Mouse (Mus musculus) limb, embryonic 11.5 days (tissue): Measurements from ENCODE around the gene Slc30a10. TPM values are rescaled to one million over a fixed set of nuclear protein-coding genes. Genes with fewer than 3 reads are reported as not detected.

Source experiments
- ATAC-seq: fragments of 200-750 bp; cut with Nextera tagmentation; 2 replicates; pipeline ENCODE4 v1.8.0; 2017; ENCODE audit warnings: low read depth; ENCODE audit not compliant: insufficient number of reproducible peaks, low FRiP score, low TSS enrichment
- DNase-seq: peaks from one replicate; pipeline ENCODE4 v3.0.0-alpha.2; 2015; ENCODE audit warnings: low spot score
- H3K27ac ChIP-seq: fragments of 300-500 bp; sonication (generic); replicated peaks from 2 replicates; pipeline ENCODE4 v1.5.1; 2014; ENCODE audit warnings: low read depth, mild to moderate bottlenecking, low read length
- H3K27me3 ChIP-seq: fragments of 300-500 bp; sonication (generic); 2 replicates; pipeline ENCODE4 v1.6.1; 2014; ENCODE audit warnings: mild to moderate bottlenecking, low read length, mixed read lengths; ENCODE audit not compliant: control insufficient read depth, insufficient read depth
- H3K36me3 ChIP-seq: fragments of 300-500 bp; sonication (generic); 2 replicates; pipeline ENCODE4 v1.6.1; 2014; ENCODE audit warnings: mild to moderate bottlenecking, low read length, moderate library complexity, mixed read lengths; ENCODE audit not compliant: control insufficient read depth, insufficient read depth
- H3K4me1 ChIP-seq: fragments of 300-500 bp; sonication (generic); 2 replicates; pipeline ENCODE4 v1.6.1; 2014; ENCODE audit warnings: low read length, mixed read lengths; ENCODE audit not compliant: control insufficient read depth, insufficient read depth
- H3K4me2 ChIP-seq: fragments of 300-500 bp; sonication (generic); 2 replicates; pipeline ENCODE4 v1.6.1; 2014; ENCODE audit warnings: low read depth, mild to moderate bottlenecking, moderate library complexity; ENCODE audit not compliant: severe bottlenecking
- H3K4me3 ChIP-seq: fragments of 300-500 bp; sonication (generic); 2 replicates; pipeline ENCODE4 v1.5.1; 2014; ENCODE audit warnings: low read depth, low read length
- H3K9ac ChIP-seq: fragments of 300-500 bp; sonication (generic); 2 replicates; pipeline ENCODE4 v1.6.1; 2014; ENCODE audit warnings: mild to moderate bottlenecking, low read length
- H3K9me3 ChIP-seq: fragments of 300-500 bp; sonication (generic); 2 replicates; pipeline ENCODE4 v1.6.1; 2016; ENCODE audit warnings: low read length; ENCODE audit not compliant: control insufficient read depth
- WGBS: fragments of 180-500 bp; shearing (Covaris S2); extraction: QIAGEN DNeasy Blood & Tissue Kit; methylation state at CpG from one replicate; pipeline ENCODE4 v1.1.7; 2014; 5-methylcytosine and 5-hydroxymethylcytosine counted together
- polyA plus RNA-seq: library from polyadenylated mRNA; unstranded; fragments of >200 nt; fragmentation: Nextera tagmentation; extraction: Ambion mirVana; gene quantifications from 2 replicates; pipeline ENCODE4 v1.2.1, GENCODE M21; 2014

Slc30a10 gene
- polyA plus RNA-seq, 1 experiment from 2014 or later, result 0.75 TPM

DNA sequence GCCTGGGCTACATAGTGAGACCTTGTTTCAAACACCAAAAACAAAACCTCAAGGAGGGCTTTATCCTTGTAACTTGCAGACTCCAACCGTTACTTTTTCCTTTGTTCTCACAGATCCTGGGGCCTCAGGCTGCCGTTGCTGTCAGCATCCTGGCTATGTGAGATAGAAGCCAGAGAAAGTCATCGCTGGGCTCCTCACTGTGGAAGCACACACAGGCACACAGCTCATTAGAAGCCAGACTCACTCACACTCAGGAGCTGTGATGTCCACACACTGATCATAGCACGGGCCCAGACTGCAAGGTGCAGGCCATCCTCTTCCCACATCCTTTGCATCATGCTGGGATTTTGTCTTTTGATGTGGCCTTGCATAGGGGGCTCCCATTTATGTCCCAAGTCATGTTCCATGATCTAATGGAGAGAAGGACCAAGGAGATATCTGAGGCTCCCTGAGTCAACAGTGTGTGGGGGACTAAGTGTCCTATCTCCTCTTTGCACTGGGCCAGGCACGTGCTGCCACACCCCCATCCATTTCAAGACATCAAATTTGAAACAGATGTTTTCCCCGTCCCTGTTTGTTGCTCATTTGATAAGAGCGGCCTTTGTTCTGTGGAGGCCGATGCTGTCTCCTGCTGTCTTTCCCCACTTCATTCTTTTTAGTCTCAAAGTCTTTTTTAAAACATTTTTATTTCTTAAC, 17.5 kb downstream of the Slc30a10 start:
- WGBS, result 27% methylated on average over 8 of the region's 8 CpGs
- H3K4me2 ChIP-seq, result no peak overlapping the region
- no peaks in the 10 kb centered on the region for H3K36me3 ChIP-seq
- no peak for DNase-seq
- H3K4me3 ChIP-seq, result no peak overlapping the region
- no peak for ATAC-seq
- H3K9ac ChIP-seq, result no peak overlapping the region
- H3K4me1 ChIP-seq, result peaks cover 6% of the 10 kb centered on the region; the same call in 1 of the 2 replicates
- H3K27me3 ChIP-seq, result no peaks in the 10 kb centered on the region
- H3K27ac ChIP-seq, result no peak overlapping the region
- no peaks in the 10 kb centered on the region for H3K9me3 ChIP-seq

DNA sequence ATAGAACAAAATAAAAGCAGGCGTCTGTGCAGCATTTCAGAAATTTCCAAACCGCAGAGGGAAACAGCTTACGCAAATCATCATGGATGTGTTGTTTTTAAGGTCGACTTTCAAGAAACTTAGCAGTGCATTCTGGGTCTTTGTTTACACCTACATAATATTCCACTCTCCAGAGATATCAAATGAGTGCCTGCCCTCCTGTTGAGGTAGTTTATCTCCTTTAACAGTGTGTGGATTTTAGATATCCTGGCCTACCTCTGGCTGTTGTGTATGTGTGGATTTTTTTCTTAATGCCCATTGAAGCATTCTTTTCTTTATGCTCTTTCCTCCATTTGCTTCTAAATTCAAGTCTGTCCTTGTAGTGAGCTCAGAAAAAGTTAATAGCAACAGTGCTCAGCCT, 18.1 kb downstream of the Slc30a10 start:
- H3K27ac ChIP-seq, result no peak overlapping the region
- DNase-seq, result no peak

DNA sequence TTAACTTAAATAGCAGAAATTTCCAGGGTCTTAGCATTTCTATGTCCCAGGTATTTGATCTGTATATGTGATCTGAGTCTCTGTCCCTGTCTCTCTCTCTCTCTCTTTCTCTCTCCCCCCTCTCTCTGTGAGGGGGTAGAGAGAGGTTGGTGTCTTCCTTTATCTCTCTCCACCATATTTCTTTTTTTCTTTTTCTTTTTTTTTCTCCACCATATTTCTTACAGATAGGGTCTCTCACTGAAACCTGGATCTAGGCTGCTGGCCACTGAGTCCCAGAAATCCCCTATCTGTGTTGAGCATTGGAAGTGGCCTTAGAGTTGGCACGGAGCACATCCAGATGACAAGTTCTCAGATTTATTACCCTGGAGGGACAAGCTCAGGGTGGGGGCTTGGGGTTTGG, 18.8 kb downstream of the Slc30a10 start:
- no peaks in the 10 kb centered on the region for H3K9me3 ChIP-seq
- H3K4me3 ChIP-seq, result no peak overlapping the region
- DNase-seq, result no peak
- no peak overlapping the region for H3K27ac ChIP-seq
- WGBS, result 72% methylated on average over 1 of the region's 1 CpGs
- no peak for ATAC-seq
- no peaks in the 10 kb centered on the region for H3K27me3 ChIP-seq
- no peak overlapping the region for H3K4me2 ChIP-seq
- no peaks in the 10 kb centered on the region for H3K36me3 ChIP-seq
- H3K4me1 ChIP-seq, result no peaks in the 10 kb centered on the region
- no peak overlapping the region for H3K9ac ChIP-seq

More for the DNA sequence above, 18.1 kb downstream of the Slc30a10 start:
- H3K4me2 ChIP-seq, result no peak overlapping the region
- H3K36me3 ChIP-seq, result no peaks in the 10 kb centered on the region
- no peaks in the 10 kb centered on the region for H3K27me3 ChIP-seq
- no peak for ATAC-seq
- 81% methylated on average over 4 of the region's 4 CpGs for WGBS
- peaks cover 3% of the 10 kb centered on the region; the same call in 1 of the 2 replicates for H3K4me1 ChIP-seq
- H3K4me3 ChIP-seq, result no peak overlapping the region
- no peaks in the 10 kb centered on the region for H3K9me3 ChIP-seq
- no peak overlapping the region for H3K9ac ChIP-seq

- no peak overlapping the region for H3K4me2 ChIP-seq
- no peaks in the 10 kb centered on the region for H3K27me3 ChIP-seq
- no peaks in the 10 kb centered on the region for H3K36me3 ChIP-seq
- no peak overlapping the region for H3K9ac ChIP-seq
- H3K9me3 ChIP-seq, result no peaks in the 10 kb centered on the region
- no peak overlapping the region for H3K27ac ChIP-seq
- H3K4me1 ChIP-seq, result peaks cover 17% of the 10 kb centered on the region
- DNase-seq (no peak), ATAC-seq (no peak)
- no peak overlapping the region for H3K4me3 ChIP-seq
- WGBS, result 97% methylated on average over 4 of the region's 4 CpGs
These were observed 25.2 kb downstream of the Slc30a10 start for GRCm38 (mm10) chr1:185479861-185480260.

DNA sequence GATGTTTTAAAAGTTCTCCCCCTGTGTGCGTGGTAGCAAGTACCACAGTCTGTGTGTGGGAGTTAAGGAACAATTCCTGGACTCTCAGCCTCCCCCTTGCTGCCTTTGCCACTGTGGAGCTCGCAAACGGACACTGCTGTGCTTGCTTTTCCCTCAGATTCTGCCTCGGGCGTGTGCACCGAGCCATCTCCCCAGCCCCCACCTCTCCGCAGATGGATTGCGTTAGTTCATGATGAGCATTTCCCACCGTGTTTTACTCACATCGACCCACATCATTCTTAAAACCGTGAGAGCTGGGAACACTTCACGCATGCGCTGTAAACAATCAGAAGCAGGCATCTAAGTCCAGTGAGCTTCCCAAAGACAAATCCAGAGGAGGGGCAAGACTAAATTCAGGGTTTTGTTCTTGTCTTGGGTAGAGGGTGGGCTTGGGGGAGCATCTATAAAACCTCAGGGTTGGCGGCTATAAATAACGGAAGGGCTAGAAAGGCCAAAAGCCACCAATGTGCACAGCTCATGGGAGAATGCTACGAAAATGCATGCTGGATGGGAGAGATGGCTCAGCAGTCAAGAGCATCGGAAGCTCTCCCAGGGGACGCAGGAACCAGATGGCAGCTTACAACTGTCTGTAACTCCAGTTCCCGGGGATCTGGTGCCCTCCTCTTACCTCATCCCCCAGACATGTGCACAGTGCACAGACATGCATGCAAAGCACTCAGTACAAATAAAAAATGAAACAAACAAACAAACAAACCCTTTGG, 27.5 kb downstream of the Slc30a10 start:
- peak; percentile 65 for DNase-seq
- H3K4me2 ChIP-seq, result peak overlapping the region; percentile 53
- peaks cover 17% of the 10 kb centered on the region for H3K4me1 ChIP-seq
- H3K27me3 ChIP-seq, result no peaks in the 10 kb centered on the region
- peak; percentile 54 for ATAC-seq
- H3K9ac ChIP-seq, result peak overlapping the region; percentile 62
- H3K36me3 ChIP-seq, result no peaks in the 10 kb centered on the region
- WGBS, result 12% methylated on average over 19 of the region's 19 CpGs
- H3K27ac ChIP-seq, result peak overlapping the region; percentile 70; the same call in 1 of the 2 replicates
- H3K9me3 ChIP-seq, result no peaks in the 10 kb centered on the region
- H3K4me3 ChIP-seq, result peak overlapping the region; percentile 26

GRCm38 (mm10) chr1:185482762-185483161, 28.1 kb downstream of the Slc30a10 start:
- no peak overlapping the region for H3K4me3 ChIP-seq
- no peaks in the 10 kb centered on the region for H3K27me3 ChIP-seq
- H3K4me1 ChIP-seq, result peaks cover 17% of the 10 kb centered on the region
- no peak overlapping the region for H3K27ac ChIP-seq
- no peak overlapping the region for H3K4me2 ChIP-seq
- no peak for ATAC-seq
- H3K9me3 ChIP-seq, result no peaks in the 10 kb centered on the region
- WGBS, result 96% methylated on average over 2 of the region's 2 CpGs
- no peak for DNase-seq
- no peak overlapping the region for H3K9ac ChIP-seq
- no peaks in the 10 kb centered on the region for H3K36me3 ChIP-seq

GRCm38 (mm10) chr1:185483356-185484057, 28.9 kb downstream of the Slc30a10 start:
- H3K4me2 ChIP-seq, result no peak overlapping the region

GRCm38 (mm10) chr1:185484281-185484680, 29.6 kb downstream of the Slc30a10 start:
- H3K27me3 ChIP-seq, result no peaks in the 10 kb centered on the region
- no peak overlapping the region for H3K4me3 ChIP-seq
- H3K36me3 ChIP-seq, result no peaks in the 10 kb centered on the region
- peaks cover 17% of the 10 kb centered on the region for H3K4me1 ChIP-seq
- H3K4me2 ChIP-seq, result no peak overlapping the region
- H3K9ac ChIP-seq, result no peak overlapping the region
- whole genome bisulfite sequencing, result 62% methylated on average over 19 of the region's 19 CpGs
- H3K27ac ChIP-seq, result no peak overlapping the region
- ATAC-seq, result no peak
- H3K9me3 ChIP-seq, result no peaks in the 10 kb centered on the region
- no peak for DNase-seq

More at GRCm38 (mm10) chr1:185483356-185484057, 28.9 kb downstream of the Slc30a10 start:
- ATAC-seq, result no peak
- H3K27me3 ChIP-seq, result no peaks in the 10 kb centered on the region
- no peak overlapping the region for H3K4me3 ChIP-seq
- 48% methylated on average over 12 of the region's 12 CpGs for WGBS
- H3K36me3 ChIP-seq, result no peaks in the 10 kb centered on the region
- no peak overlapping the region for H3K27ac ChIP-seq
- peaks cover 17% of the 10 kb centered on the region for H3K4me1 ChIP-seq
- H3K9me3 ChIP-seq, result no peaks in the 10 kb centered on the region
- no peak for DNase-seq
- no peak overlapping the region for H3K9ac ChIP-seq
